Mouse (Mus musculus) megakaryocyte, embryonic 14.5 days (primary cell): ENCODE measurements at regions not wholly inside any gene's neighbourhood (a gene's known extent, or its start where the extent isn't known, plus 50 kb on each side); places are given as distances from the start of the nearest gene placed in this dataset.
A peak's percentile ranks its signal among the peaks of the same experiment; 100 is the strongest.

Source experiments
- H3K27me3 ChIP-seq: replicated peaks from 2 replicates; pipeline ENCODE3; 2012; ENCODE audit warnings: inconsistent platforms
- H3K36me3 ChIP-seq: replicated peaks from 2 replicates; pipeline ENCODE3; 2012; ENCODE audit warnings: low read length, inconsistent platforms, mixed read lengths
- H3K4me1 ChIP-seq: 2 replicates; pipeline ENCODE4 v1.6.1; 2012; ENCODE audit warnings: inconsistent platforms
- H3K4me3 ChIP-seq: replicated peaks from 2 replicates; pipeline ENCODE3; 2012; ENCODE audit warnings: moderate library complexity, mild to moderate bottlenecking, inconsistent platforms
- H3K9me3 ChIP-seq: 2 replicates; pipeline ENCODE4 v1.6.1; 2012; ENCODE audit warnings: inconsistent platforms
- FLI1 ChIP-seq: IDR thresholded peaks from 2 replicates; pipeline ENCODE4 v1.6.1; 2012; ENCODE audit warnings: low read length, inconsistent platforms, mixed read lengths
- GATA1 ChIP-seq: IDR thresholded peaks from 3 replicates; pipeline ENCODE4 v1.6.1; 2012; ENCODE audit warnings: mixed read lengths, low read length, inconsistent platforms, borderline replicate concordance

- Histone ChIP-seq H3K27me3 (no peaks in the 10 kb centered on the region), H3K4me3 (no peak overlapping the region), H3K4me1 (no peaks in the 10 kb centered on the region), H3K9me3 (peaks cover 15% of the 10 kb centered on the region), H3K36me3 (no peaks in the 10 kb centered on the region)
- TF ChIP-seq GATA1 (no peak), FLI1 (no peak)
Observed at GRCm38 (mm10) chr14:102243806-102244536, 514.2 kb downstream of the Lmo7 start.

- Histone ChIP-seq H3K9me3 (peaks cover 7% of the 10 kb centered on the region; the same call in 1 of the 2 replicates), H3K27me3 (no peaks in the 10 kb centered on the region), H3K36me3 (no peaks in the 10 kb centered on the region), H3K4me3 (no peak overlapping the region), H3K4me1 (no peaks in the 10 kb centered on the region)
- TF ChIP-seq FLI1 (no peak), GATA1 (no peak)
Observed at GRCm38 (mm10) chr14:102216581-102217368, 487.0 kb downstream of the Lmo7 start.

DNA sequence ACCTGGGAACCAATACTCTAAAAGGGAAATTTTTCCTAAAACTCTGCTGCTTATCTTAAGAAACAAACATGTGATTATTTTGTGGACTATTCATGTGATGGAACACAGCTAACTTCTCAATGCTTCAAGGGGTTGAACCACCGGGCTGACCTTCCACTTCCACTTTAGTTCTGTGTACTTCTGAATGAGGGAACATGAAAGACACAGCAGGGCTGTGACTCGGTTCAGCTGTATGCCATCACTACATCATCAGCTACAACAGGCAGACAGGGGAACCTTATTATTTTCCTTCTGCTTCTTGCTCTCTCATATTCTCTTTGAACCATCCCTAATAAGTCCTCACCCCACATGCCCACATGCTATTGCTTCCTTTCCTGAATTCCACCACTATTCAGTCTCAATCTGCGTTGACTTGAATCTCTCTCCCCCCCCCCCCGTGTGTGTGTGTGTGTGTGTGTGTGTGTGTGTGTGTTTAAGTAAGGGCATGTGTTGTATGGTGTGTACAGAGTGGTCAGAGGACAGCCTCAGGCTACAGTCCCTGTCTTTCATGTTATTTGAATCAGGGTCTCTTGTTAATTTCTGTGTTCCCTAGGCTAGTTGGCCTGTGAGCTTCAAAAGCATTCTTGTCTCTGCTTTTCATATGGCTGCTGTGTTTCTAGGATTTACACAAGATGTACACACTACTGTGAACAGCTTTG lies 485.7 kb downstream of the Lmo7 start:
- TF ChIP-seq GATA1 = no peak
- TF ChIP-seq FLI1 = no peak
- H3K36me3 ChIP-seq = no peaks in the 10 kb centered on the region
- no peak overlapping the region for H3K4me3 ChIP-seq
- H3K27me3 ChIP-seq = no peaks in the 10 kb centered on the region
- H3K4me1 ChIP-seq = no peaks in the 10 kb centered on the region
- H3K9me3 ChIP-seq = peaks cover 3% of the 10 kb centered on the region; the same call in 1 of the 2 replicates

DNA sequence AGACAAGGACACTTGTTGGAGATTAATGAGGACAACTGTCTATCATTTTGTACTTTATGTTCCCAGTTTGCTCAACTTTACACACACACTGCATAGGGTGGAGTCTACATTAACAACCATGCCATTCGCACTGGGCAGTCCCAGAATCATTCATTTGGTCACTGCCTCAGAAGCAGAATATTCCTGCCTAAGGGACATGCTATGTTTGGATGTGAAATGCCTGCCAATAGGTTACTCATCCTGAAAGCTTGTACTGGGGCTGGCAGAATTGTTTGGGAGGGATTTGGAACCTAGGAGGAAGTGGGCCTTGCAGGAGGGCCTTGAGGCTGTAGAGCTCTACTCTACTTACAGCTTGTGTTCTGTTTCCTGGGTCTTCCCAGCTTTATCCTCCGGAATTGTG lies 482.3 kb downstream of the Lmo7 start:
- Histone ChIP-seq H3K27me3 (no peaks in the 10 kb centered on the region), H3K4me1 (no peaks in the 10 kb centered on the region), H3K9me3 (0 out of 2 replicates have a peak, but pooled peaks cover 3% of the 10 kb centered on the region), H3K36me3 (no peaks in the 10 kb centered on the region), H3K4me3 (no peak overlapping the region)
- TF ChIP-seq FLI1 = no peak
- TF ChIP-seq GATA1 = no peak

DNA sequence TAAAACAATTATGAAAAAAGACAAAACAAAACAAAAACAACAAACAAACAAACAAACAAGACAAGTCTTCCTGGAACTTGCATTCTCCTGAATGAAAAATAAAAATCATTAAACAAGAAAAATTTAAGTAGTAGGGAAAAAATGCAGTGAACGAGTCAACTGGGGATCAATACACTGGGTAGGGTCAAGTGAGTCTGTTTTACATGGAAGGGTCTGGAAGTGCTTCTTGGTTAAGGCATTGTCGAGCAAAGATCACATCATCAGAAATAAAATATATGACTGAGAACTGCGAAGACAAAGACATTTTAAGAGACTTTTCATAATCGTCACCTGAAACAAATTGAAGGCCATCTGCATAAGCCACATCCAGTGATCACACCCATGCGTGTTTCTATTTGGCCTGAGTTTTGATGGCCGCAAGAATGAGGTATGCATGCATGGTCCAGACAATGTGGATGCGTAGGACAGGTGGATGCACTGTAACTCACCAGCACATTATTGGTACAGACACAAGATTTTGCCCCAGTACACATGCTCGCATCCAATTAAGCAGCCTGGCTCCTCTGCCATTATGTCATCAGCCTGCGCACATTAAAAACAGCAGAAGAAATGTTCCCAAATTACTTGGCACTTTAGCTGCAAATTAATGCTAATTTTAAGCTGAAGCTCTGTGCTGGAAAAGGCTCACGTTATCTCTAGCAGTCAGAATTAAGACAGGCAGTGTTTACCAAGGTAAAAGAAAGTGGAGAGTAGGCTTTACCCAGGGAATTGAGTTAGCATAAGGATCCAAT lies 475.3 kb downstream of the Lmo7 start:
- Histone ChIP-seq H3K4me1 (no peaks in the 10 kb centered on the region), H3K36me3 (no peaks in the 10 kb centered on the region), H3K4me3 (peak overlapping the region; percentile 53), H3K27me3 (no peaks in the 10 kb centered on the region), H3K9me3 (0 out of 2 replicates have a peak, but pooled peaks cover 2% of the 10 kb centered on the region)
- TF ChIP-seq GATA1 = no peak
- TF ChIP-seq FLI1 = no peak

DNA sequence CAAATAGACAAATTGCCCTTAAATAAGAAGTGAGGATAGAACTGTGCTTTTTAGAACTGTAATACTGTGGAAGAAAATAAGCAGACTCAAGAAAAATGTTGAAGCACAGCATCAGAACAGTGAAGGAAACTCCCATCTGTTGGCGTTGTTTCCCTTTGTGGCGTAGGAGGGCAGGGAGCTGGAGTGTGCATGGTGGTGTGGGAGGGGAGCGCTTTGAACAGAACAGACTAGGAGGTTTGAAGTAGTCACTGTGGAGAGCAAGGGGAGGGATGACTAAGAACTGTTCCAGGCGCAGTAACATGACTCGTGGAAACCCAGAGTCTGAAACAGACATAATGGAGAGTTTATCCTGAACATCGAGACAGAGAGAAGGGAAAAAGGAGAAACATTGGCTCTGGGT lies 469.7 kb downstream of the Lmo7 start:
- no peak overlapping the region for H3K4me3 ChIP-seq
- peaks cover 4% of the 10 kb centered on the region; the same call in 1 of the 2 replicates for H3K9me3 ChIP-seq
- H3K27me3 ChIP-seq = no peaks in the 10 kb centered on the region
- no peaks in the 10 kb centered on the region for H3K4me1 ChIP-seq
- no peaks in the 10 kb centered on the region for H3K36me3 ChIP-seq
- TF ChIP-seq GATA1 (no peak), FLI1 (no peak)

- H3K4me3 ChIP-seq = no peak overlapping the region
- TF ChIP-seq FLI1 (no peak), GATA1 (no peak)
- H3K9me3 ChIP-seq = no peaks in the 10 kb centered on the region
- H3K36me3 ChIP-seq = no peaks in the 10 kb centered on the region
- H3K4me1 ChIP-seq = no peaks in the 10 kb centered on the region
- no peaks in the 10 kb centered on the region for H3K27me3 ChIP-seq
Observed at GRCm38 (mm10) chr14:102190786-102191185, 461.0 kb downstream of the Lmo7 start.

- Histone ChIP-seq H3K4me1 (no peaks in the 10 kb centered on the region), H3K4me3 (no peak overlapping the region), H3K9me3 (no peaks in the 10 kb centered on the region), H3K27me3 (no peaks in the 10 kb centered on the region), H3K36me3 (no peaks in the 10 kb centered on the region)
- TF ChIP-seq FLI1 (no peak), GATA1 (no peak)
Observed at GRCm38 (mm10) chr14:102181269-102181668, 451.5 kb downstream of the Lmo7 start.

DNA sequence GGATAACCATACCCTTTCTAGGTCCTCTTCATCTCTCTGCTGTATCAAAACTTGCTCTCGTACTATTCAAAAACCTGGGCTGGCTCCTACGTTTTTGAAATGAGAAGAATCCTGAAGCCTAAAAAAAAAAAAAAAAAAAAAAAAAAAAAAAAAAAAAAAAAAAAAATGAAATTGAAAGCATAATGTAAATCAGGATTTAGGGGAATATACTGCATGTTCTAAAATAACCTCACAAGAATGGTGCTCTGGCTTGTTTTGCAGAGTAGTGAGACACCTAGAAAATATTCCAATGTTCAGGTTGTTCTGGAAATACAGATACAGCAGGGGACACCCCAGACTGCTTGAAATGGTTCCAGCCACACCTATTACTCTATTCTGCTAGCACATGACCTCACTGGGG lies 442.0 kb downstream of the Lmo7 start:
- Histone ChIP-seq H3K4me1 (no peaks in the 10 kb centered on the region), H3K27me3 (no peaks in the 10 kb centered on the region), H3K36me3 (no peaks in the 10 kb centered on the region), H3K9me3 (peaks cover 3% of the 10 kb centered on the region; the same call in 1 of the 2 replicates), H3K4me3 (no peak overlapping the region)
- no peak for TF ChIP-seq FLI1
- no peak for TF ChIP-seq GATA1
